Mouse (Mus musculus) MEL (cell line): ENCODE data around the gene Ahsa1. TPM values are rescaled to one million over a fixed set of nuclear protein-coding genes. Genes with fewer than 3 reads are reported as not detected.
"Not testable (repeated sequence)": the region's sequence is repeated elsewhere in the genome, so short reads cannot be mapped to it uniquely, and the experiment has no call there.

Source experiments
- DNase-seq: peaks from one replicate; pipeline ENCODE4 v3.0.0; 2011; ENCODE audit warnings: low read depth, low spot score
- H3K27ac ChIP-seq: 2 replicates; pipeline ENCODE4 v1.5.1; 2012; ENCODE audit warnings: low read depth, mild to moderate bottlenecking, control low read depth, low read length, moderate library complexity; ENCODE audit not compliant: control insufficient read depth
- H3K27me3 ChIP-seq, 2 experiments: fragments of 150-350 bp in 1 of 2; sonication (generic) in 1 of 2; 2 replicates each; pipeline ENCODE4 v1.6.1; 2012; ENCODE audit warnings: low read length in 2 of 2, mild to moderate bottlenecking in 2 of 2, improper control_type of control experiment in 1 of 2, moderate library complexity in 1 of 2; ENCODE audit not compliant: insufficient read depth in 2 of 2, control insufficient read depth in 1 of 2
- H3K36me3 ChIP-seq, 2 experiments: 2 replicates each; pipeline ENCODE4 v1.6.1; 2012 to 2014; ENCODE audit warnings: low read length in 2 of 2, improper control_type of control experiment in 1 of 2, inconsistent platforms in 1 of 2, mild to moderate bottlenecking in 1 of 2; ENCODE audit not compliant: insufficient read depth in 2 of 2, control insufficient read depth in 1 of 2
- H3K4me1 ChIP-seq, 2 experiments: fragments of 150-350 bp in 1 of 2; sonication (generic) in 1 of 2; 2 replicates each; pipeline ENCODE4 v1.6.1; 2012; ENCODE audit warnings: low read length in 2 of 2, improper control_type of control experiment in 1 of 2, mild to moderate bottlenecking in 1 of 2; ENCODE audit not compliant: insufficient read depth in 2 of 2, control insufficient read depth in 1 of 2
- H3K4me3 ChIP-seq, 2 experiments: fragments of 150-350 bp in 1 of 2; sonication (generic) in 1 of 2; 2 replicates each; pipeline ENCODE4 v1.5.1; 2012; ENCODE audit warnings: low read depth in 2 of 2, low read length in 2 of 2, mild to moderate bottlenecking in 2 of 2, moderate library complexity in 2 of 2, control low read depth in 1 of 2, improper control_type of control experiment in 1 of 2; ENCODE audit not compliant: control insufficient read depth in 1 of 2, insufficient read depth in 1 of 2
- H3K79me2 ChIP-seq: 2 replicates; pipeline ENCODE4 v1.6.1; 2012; ENCODE audit warnings: mild to moderate bottlenecking, low read length, moderate library complexity; ENCODE audit not compliant: control insufficient read depth, poor library complexity, insufficient read depth
- H3K9ac ChIP-seq: 2 replicates; pipeline ENCODE4 v1.6.1; 2012; ENCODE audit warnings: low read depth, mild to moderate bottlenecking, control low read depth, low read length, moderate library complexity; ENCODE audit not compliant: control insufficient read depth, poor library complexity, severe bottlenecking
- H3K9me3 ChIP-seq: fragments of 150-350 bp; sonication (generic); replicated peaks from 2 replicates; pipeline ENCODE4 v1.6.1; 2012; ENCODE audit warnings: mild to moderate bottlenecking, low read length, improper control_type of control experiment, moderate library complexity; ENCODE audit not compliant: insufficient read depth
- BHLHE40 ChIP-seq: IDR thresholded peaks from 2 replicates; pipeline ENCODE4 v1.6.1; 2012; ENCODE audit warnings: low read depth, mild to moderate bottlenecking, inconsistent platforms, low read length, improper control_type of control experiment, borderline replicate concordance
- CHD1 ChIP-seq: IDR thresholded peaks from 2 replicates; pipeline ENCODE4 v1.6.1; 2012; ENCODE audit warnings: low read depth, mild to moderate bottlenecking, inconsistent platforms, low read length, improper control_type of control experiment
- CTCF ChIP-seq, 3 experiments: IDR thresholded peaks in 2 of 3; conservative IDR thresholded peaks in 1 of 3; 2 replicates each; pipeline ENCODE4 v1.5.1; 2011 to 2012; ENCODE audit warnings: low read length in 3 of 3, low read depth in 2 of 3, mild to moderate bottlenecking in 2 of 3, improper control_type of control experiment in 1 of 3, inconsistent platforms in 1 of 3, mixed read lengths in 1 of 3, moderate library complexity in 1 of 3; ENCODE audit not compliant: control insufficient read depth in 1 of 3, insufficient read depth in 1 of 3, poor library complexity in 1 of 3, severe bottlenecking in 1 of 3
- E2F4 ChIP-seq: IDR thresholded peaks from 2 replicates; pipeline ENCODE4 v1.6.1; 2011; ENCODE audit warnings: low read depth, low read length, improper control_type of control experiment, borderline replicate concordance
- EP300 ChIP-seq, 2 experiments: IDR thresholded peaks; 2 replicates each; pipeline ENCODE4 v1.6.1; 2011; ENCODE audit warnings: improper control_type of control experiment in 2 of 2, low read length in 2 of 2, low read depth in 1 of 2, mild to moderate bottlenecking in 1 of 2
- ETS1 ChIP-seq: IDR thresholded peaks from 2 replicates; pipeline ENCODE4 v1.6.1; 2012; ENCODE audit warnings: low read depth, mild to moderate bottlenecking, inconsistent platforms, low read length, improper control_type of control experiment, moderate library complexity
- GATA1 ChIP-seq: IDR thresholded peaks from 2 replicates; pipeline ENCODE4 v1.6.1; 2011; ENCODE audit warnings: low read depth, low read length, improper control_type of control experiment
- HCFC1 ChIP-seq: IDR thresholded peaks from 2 replicates; pipeline ENCODE4 v1.6.1; 2012; ENCODE audit warnings: low read depth, mild to moderate bottlenecking, inconsistent platforms, low read length, improper control_type of control experiment, moderate library complexity
- JUND ChIP-seq: IDR thresholded peaks from 2 replicates; pipeline ENCODE4 v1.6.1; 2011; ENCODE audit warnings: low read depth, mild to moderate bottlenecking, improper control_type of control experiment, low read length
- KAT2A ChIP-seq: conservative IDR thresholded peaks from 2 replicates; pipeline ENCODE4 v1.6.1; 2012; ENCODE audit warnings: low read depth, low read length, improper control_type of control experiment, inconsistent platforms
- MAFK ChIP-seq: IDR thresholded peaks from 2 replicates; pipeline ENCODE4 v1.6.1; 2011; ENCODE audit warnings: low read depth, mild to moderate bottlenecking, low read length, improper control_type of control experiment, borderline replicate concordance
- MAZ ChIP-seq: IDR thresholded peaks from 2 replicates; pipeline ENCODE4 v1.6.1; 2012; ENCODE audit warnings: low read depth, mild to moderate bottlenecking, inconsistent platforms, low read length, improper control_type of control experiment
- MXI1 ChIP-seq: IDR thresholded peaks from 2 replicates; pipeline ENCODE4 v1.6.1; 2011; ENCODE audit warnings: mild to moderate bottlenecking, low read depth, low read length, improper control_type of control experiment
- MYC ChIP-seq: IDR thresholded peaks from 2 replicates; pipeline ENCODE4 v1.6.1; 2011; ENCODE audit warnings: low read depth, mild to moderate bottlenecking, low read length, improper control_type of control experiment, moderate library complexity
- NRF1 ChIP-seq: IDR thresholded peaks from 2 replicates; pipeline ENCODE4 v1.6.1; 2014; ENCODE audit warnings: low read depth, mild to moderate bottlenecking, inconsistent platforms, low read length, improper control_type of control experiment, moderate library complexity; ENCODE audit not compliant: poor library complexity, insufficient read depth, severe bottlenecking
- POLR2A ChIP-seq, 2 experiments: IDR thresholded peaks; 2 replicates each; pipeline ENCODE4 v1.6.1; 2011 to 2012; ENCODE audit warnings: low read length in 2 of 2, mild to moderate bottlenecking in 2 of 2, control low read depth in 1 of 2, improper control_type of control experiment in 1 of 2, low read depth in 1 of 2, moderate library complexity in 1 of 2; ENCODE audit not compliant: control insufficient read depth in 1 of 2, insufficient read depth in 1 of 2, poor library complexity in 1 of 2
- POLR2AphosphoS2 ChIP-seq: IDR thresholded peaks from 2 replicates; pipeline ENCODE4 v1.6.1; 2011; ENCODE audit warnings: low read length, improper control_type of control experiment
- POLR2AphosphoS5 ChIP-seq: IDR thresholded peaks from 2 replicates; pipeline ENCODE4 v1.6.1; 2012; ENCODE audit warnings: low read depth, borderline replicate concordance, mild to moderate bottlenecking, inconsistent platforms, low read length, moderate library complexity, mixed read lengths
- SMC3 ChIP-seq: IDR thresholded peaks from 2 replicates; pipeline ENCODE4 v1.6.1; 2011; ENCODE audit warnings: low read depth, low read length, improper control_type of control experiment
- TAL1 ChIP-seq: IDR thresholded peaks from 2 replicates; pipeline ENCODE4 v1.6.1; 2012; ENCODE audit warnings: mild to moderate bottlenecking, inconsistent platforms, low read length, moderate library complexity, mixed read lengths
- UBTF ChIP-seq: IDR thresholded peaks from 2 replicates; pipeline ENCODE4 v1.6.1; 2012; ENCODE audit warnings: low read depth, mild to moderate bottlenecking, inconsistent platforms, low read length, improper control_type of control experiment, moderate library complexity, borderline replicate concordance; ENCODE audit not compliant: insufficient read depth
- USF2 ChIP-seq, 2 experiments: IDR thresholded peaks; 2 replicates each; pipeline ENCODE4 v1.6.1; 2011 to 2012; ENCODE audit warnings: improper control_type of control experiment in 2 of 2, low read length in 2 of 2, borderline replicate concordance in 1 of 2, inconsistent platforms in 1 of 2, low read depth in 1 of 2, mild to moderate bottlenecking in 1 of 2; ENCODE audit not compliant: insufficient read depth in 1 of 2
- ZMIZ1 ChIP-seq: IDR thresholded peaks from 2 replicates; pipeline ENCODE4 v1.6.1; 2012; ENCODE audit warnings: low read depth, mild to moderate bottlenecking, inconsistent platforms, low read length, improper control_type of control experiment, moderate library complexity
- ZNF384 ChIP-seq: IDR thresholded peaks from 2 replicates; pipeline ENCODE4 v1.6.1; 2012; ENCODE audit warnings: low read depth, mild to moderate bottlenecking, inconsistent platforms, low read length, improper control_type of control experiment
- polyA plus RNA-seq, 2 experiments: library from polyadenylated mRNA; stranded (reverse) in 1 of 2; unstranded in 1 of 2; fragments of >175 nt in 1 of 2; fragments of >200 nt in 1 of 2; gene quantifications; 2 replicates each; pipeline versions ENCODE4 v1.2.1 to v1.2.4; 2012; ENCODE audit warnings: low replicate concordance in 2 of 2, low read depth in 1 of 2; ENCODE audit not compliant: insufficient read length in 2 of 2, insufficient read depth in 1 of 2, missing spikeins in 1 of 2
- total RNA-seq: library from RNA; depleted of rRNA; stranded (reverse); fragments of 300-350 nt; gene quantifications from 2 replicates; pipeline ENCODE4 v1.2.3, GENCODE M21; 2012

Ahsa1 gene
- total and polyA plus RNA-seq, 3 experiments = 403 to 424 TPM; not detected in 1

- H3K4me1 ChIP-seq = no peaks in the 10 kb centered on the region
- H3K79me2 ChIP-seq = no peaks in the 10 kb centered on the region
- no peak overlapping the region for H3K9ac ChIP-seq
- H3K27ac ChIP-seq = no peak overlapping the region
- H3K9me3 ChIP-seq = no peaks in the 10 kb centered on the region
- no peak for DNase-seq
- TF ChIP-seq JUND (no peak), MAZ (no peak), ZMIZ1 (no peak), POLR2AphosphoS5 (no peak), GATA1 (no peak), SMC3 (no peak), BHLHE40 (no peak), E2F4 (no peak), ZNF384 (no peak), NRF1 (no peak), MAFK (no peak), ETS1 (no peak), CTCF (IDR thresholded peaks at IDR 0.05 in 2 of 3, conservative IDR thresholded peaks at IDR 0.05 in 1 of 3; ENCODE audit: control insufficient read depth in 1 of 3, insufficient read depth in 1 of 3, low read depth in 2 of 3, low read length in 3 of 3, poor library complexity in 1 of 3, severe bottlenecking in 1 of 3) (no peak), CHD1 (no peak), HCFC1 (no peak)
- TF ChIP-seq, all 39 proteins: peak for 0
- Histone ChIP-seq H3K27me3 (no peaks in the 10 kb centered on the region), H3K36me3 (no peaks in the 10 kb centered on the region), H3K4me3 (no peak overlapping the region)
Measured at GRCm38 (mm10) chr12:87301189-87301588, 34.9 kb downstream of the Ahsa1 start.

GRCm38 (mm10) chr12:87305767-87306583 is 39.7 kb downstream of the Ahsa1 start:
- Histone ChIP-seq H3K4me3 (no peak overlapping the region), H3K79me2 (no peaks in the 10 kb centered on the region), H3K27ac (no peak overlapping the region), H3K9me3 (no peaks in the 10 kb centered on the region), H3K4me1 (no peaks in the 10 kb centered on the region), H3K9ac (no peak overlapping the region), H3K36me3 (peaks cover 0 to 6% of the 10 kb centered on the region in 2 experiments; a peak in 2 of 4 replicates), H3K27me3 (no peaks in the 10 kb centered on the region)
- TF ChIP-seq CHD1 = no peak
- TF ChIP-seq NRF1 = no peak
- no peak for TF ChIP-seq E2F4
- TF ChIP-seq UBTF = no peak
- TF ChIP-seq MYC = no peak
- no peak for TF ChIP-seq KAT2A
- no peak for TF ChIP-seq USF2 (IDR thresholded peaks at IDR 0.05; ENCODE audit: borderline replicate concordance in 1 of 2, insufficient read depth in 1 of 2, low read depth in 1 of 2, low read length in 2 of 2)
- no peak for TF ChIP-seq EP300 (IDR thresholded peaks at IDR 0.05; ENCODE audit: low read depth in 1 of 2, low read length in 2 of 2)
- no peak for TF ChIP-seq BHLHE40
- TF ChIP-seq MXI1 = no peak
- no peak for TF ChIP-seq TAL1
- no peak for TF ChIP-seq POLR2A (IDR thresholded peaks at IDR 0.05; ENCODE audit: control insufficient read depth in 1 of 2, insufficient read depth in 1 of 2, low read depth in 1 of 2, low read length in 2 of 2, poor library complexity in 1 of 2)
- no peak for TF ChIP-seq ETS1
- TF ChIP-seq POLR2AphosphoS2 = no peak
- TF ChIP-seq ZNF384 = no peak
- DNase-seq = no peak

- H3K27ac ChIP-seq, H3K9me3 ChIP-seq: not testable (repeated sequence)
Measured at GRCm38 (mm10) chr12:87306584-87306844, 40.2 kb downstream of the Ahsa1 start.

More at GRCm38 (mm10) chr12:87306584-87306844, 40.2 kb downstream of the Ahsa1 start:
- H3K4me1 ChIP-seq, H3K4me3 ChIP-seq, H3K9ac ChIP-seq, DNase-seq, H3K36me3 ChIP-seq, H3K27me3 ChIP-seq, H3K79me2 ChIP-seq: not testable (repeated sequence)
